Mouse (Mus musculus) lung, postnatal 14 days (tissue): ENCODE results near the gene Fam227a.

Source experiments
- DNase-seq: peaks from one replicate; pipeline ENCODE4 v3.0.0; 2021

Fam227a gene

GRCm38 (mm10) chr15:79609226-79609625 is 49.5 kb downstream of the Fam227a start:
- no peak for DNase-seq

DNA sequence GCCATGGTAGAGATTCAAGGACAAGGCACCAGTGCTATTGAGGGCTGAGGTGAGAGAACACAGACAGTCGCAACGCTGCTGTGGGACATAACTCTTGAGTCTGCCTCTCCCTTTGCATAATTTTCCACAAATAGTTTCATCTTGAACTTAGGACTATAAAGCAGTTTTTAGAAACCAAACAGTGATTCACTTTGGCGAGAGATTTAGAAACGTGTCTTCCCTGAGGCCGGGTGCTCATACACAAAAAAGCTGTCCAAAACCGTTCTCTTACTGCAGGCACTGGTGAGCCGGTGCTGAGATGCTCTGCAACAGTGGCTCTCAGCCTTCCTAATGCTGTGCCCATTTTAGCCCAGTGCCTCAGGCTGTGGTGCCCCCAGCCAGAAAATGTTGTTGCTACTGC is 50.5 kb downstream of the Fam227a start:
- DNase-seq: no peak

- peak; percentile 20 for DNase-seq
Measured at GRCm38 (mm10) chr15:79607757-79608156, 51.0 kb downstream of the Fam227a start.

DNA sequence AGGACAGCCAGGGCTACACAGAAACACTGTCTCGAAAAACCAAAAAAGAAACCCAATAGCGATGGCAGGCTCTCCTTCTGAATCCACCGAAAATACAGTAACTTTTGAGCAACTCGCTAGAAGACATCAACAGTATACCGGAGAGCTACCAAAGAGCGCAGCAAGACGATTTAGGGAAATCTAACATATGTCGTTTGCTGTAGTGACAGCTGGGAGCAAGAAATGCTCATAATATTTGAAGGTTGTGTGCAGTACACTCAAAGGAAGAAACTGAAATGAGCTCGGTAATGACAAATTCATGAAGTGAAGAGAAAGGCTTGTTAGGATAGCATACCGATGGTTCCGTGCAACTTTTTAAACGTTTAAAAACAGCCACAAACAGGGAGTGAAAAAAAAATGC is 52.6 kb downstream of the Fam227a start:
- DNase-seq: no peak

DNA sequence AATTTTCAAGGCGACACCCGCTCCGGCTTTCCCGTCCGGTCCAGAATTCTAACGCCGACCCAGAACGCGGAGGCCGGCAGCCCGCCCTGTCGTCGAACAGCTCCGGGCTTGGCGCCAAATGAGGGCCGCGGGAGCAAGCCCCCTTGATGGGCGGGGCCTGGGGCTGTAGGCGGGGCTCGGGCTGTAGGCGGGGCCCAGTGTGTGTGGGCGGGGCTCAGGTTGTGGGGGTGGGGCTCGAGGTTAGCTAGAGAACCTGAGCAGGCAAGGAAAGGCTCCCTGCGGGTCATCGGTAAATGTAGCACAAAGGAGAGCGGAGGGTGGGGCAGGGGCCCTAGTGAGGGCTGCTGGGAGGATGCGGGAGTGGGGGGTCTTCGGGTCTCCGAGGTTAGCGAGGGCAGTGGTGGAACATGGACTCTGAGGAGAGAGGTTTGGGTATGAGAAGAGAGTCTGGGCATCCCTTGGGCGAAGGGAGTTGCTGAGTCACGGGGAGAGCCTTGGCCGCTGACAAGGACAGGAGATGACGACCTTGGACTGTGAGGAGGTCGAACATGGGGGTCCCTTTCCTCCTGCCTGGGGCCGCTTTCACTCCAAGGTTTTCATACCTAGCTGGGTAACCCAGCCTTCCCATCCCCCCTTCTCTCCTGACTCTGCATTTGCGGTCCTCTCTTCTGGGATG is 53.6 kb downstream of the Fam227a start, which contains the start of gene Dmc1:
Gene Dmc1, minus strand, starts transcription at position 120 of the 676 bp plus-strand sequence.
- peak; percentile 52 for DNase-seq

- DNase-seq: no peak
Measured at GRCm38 (mm10) chr15:79600176-79600575, 58.6 kb downstream of the Fam227a start.

DNA sequence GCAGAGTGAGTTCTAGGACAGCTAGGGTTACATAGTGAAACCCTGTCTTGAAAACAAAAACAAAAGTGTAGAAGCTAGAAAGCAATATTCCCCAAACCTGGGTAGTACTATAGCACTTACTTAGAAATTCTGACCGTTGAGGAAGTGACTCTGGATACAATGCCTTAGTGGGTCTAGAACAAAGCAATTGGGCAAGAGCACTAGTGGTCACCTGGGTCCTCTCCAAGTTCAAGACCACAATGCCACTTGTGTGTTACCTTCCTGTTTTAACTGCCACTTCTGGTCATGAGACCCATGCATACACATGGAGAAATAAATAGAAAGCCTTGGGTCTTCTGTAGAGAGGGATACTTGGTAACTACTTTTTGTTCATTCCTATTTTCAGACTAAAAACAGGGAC is 60.0 kb downstream of the Fam227a start:
- DNase-seq: no peak

DNA sequence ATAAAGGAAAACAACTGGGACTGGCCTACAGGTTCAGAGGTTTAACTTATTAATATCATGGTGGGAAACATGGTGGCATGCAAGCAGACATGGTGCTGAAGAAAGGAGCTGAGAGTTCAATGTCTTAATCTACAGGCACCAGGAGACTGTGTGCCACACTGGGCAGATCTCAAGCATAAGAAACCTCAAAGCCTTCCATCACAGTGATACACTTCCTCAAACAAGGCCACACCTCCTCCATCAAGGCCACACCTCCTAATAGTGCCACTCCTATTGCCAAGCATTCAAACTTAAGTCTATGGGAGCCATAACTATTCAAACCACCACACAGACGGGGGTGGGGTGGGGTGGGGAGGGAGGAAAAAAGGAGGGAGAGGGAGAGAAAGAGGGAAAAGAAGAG is 77.2 kb downstream of the Fam227a start:
- no peak for DNase-seq

- DNase-seq: no peak
Measured at GRCm38 (mm10) chr15:79577671-79578426, 80.9 kb downstream of the Fam227a start.

GRCm38 (mm10) chr15:79576947-79577346 is 81.8 kb downstream of the Fam227a start:
- DNase-seq: no peak

DNA sequence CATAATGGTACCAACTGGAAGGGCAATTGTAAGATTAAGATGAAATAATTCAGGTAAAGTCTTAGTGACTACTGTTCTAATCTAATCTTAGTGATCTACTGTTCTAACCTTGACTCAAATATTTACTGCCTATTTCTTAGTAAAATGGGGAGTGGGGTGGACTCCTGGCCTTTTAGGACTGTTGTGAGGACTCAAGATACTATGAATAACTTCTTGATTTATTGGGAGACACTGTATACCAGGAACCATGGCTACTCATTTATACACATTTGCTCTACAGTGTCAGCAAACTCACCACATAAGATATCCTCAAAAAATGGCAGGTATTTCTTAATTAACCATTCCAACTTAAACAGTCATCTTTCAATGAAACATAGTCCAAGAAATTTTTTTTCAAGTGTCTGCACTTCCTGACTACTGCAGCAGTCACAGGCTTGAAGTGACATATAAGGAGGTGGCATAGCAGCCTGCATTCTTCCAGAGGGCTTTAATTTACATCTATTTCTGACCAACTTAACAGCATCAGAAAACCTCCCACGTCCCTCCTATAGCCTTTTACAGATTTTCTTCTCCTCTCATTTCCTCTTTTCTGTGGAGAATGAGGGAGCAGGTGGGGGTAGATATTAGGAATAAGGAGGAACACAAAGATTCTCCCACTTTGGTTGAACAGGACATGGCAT is 83.1 kb downstream of the Fam227a start:
- DNase-seq: no peak

DNA sequence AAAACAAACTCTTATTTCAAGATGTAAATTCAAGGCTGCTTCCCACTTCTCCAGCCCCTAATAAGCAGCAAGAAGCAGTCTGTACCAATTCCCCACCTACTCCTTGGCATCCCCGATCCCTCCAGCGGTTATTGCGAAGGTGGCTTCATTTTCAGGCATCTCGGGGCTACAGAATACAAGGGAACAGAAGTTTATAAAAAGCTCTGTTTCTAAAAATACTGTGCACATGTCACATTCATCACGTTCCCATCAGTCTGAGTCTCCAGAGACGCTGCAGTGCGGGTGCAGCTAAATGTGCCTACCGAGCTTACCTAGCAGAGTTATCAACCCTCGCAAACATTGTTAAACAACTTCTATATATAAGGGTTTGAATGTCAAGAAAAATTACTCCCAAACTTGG is 96.3 kb downstream of the Fam227a start:
- no peak for DNase-seq

GRCm38 (mm10) chr15:79559649-79560048 is 99.1 kb downstream of the Fam227a start:
- DNase-seq: no peak
